Mouse (Mus musculus): ENCODE results near the gene Glis1.

DNA sequence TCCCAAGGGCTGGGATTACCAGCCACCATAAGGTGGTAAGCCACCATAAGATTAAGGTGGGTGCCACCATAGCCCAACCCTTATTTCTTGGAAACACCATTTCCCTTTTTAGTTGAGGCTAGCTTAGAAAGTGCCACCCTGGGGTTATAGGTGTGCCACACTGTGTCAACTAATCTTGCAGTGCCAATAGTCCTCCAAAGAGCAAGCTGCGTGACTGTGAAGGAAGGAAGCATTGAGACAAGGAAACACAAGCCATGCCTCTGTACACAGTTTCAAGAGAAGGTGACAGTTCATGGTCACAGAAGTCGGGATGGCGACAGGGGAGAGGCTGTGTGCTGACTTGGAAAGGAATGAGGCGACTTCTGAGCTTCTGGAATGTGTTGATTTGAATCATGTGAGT lies 14.2 kb upstream of the Glis1 start:
- TF ChIP-seq CTCF (IDR thresholded peaks at IDR 0.05; ENCODE audit: control insufficient read depth, insufficient read depth, insufficient read length) (no peak), MYOD1 (IDR thresholded peaks at IDR 0.05; ENCODE audit: control insufficient read depth, insufficient read length, low read depth) (no peak), FOSL1 (IDR thresholded peaks at IDR 0.05; ENCODE audit: insufficient read depth, low read length, poor library complexity, severe bottlenecking) (no peak)
